Mouse (Mus musculus) gastrocnemius, adult 8-10 months (tissue): ENCODE results near the gene Lurap1. TPM values are rescaled to one million over a fixed set of nuclear protein-coding genes. Genes with fewer than 3 reads are reported as not detected.

Experiments
- DNase-seq, 2 experiments: peaks; one replicate each; pipeline ENCODE4 v3.0.0; 2022; ENCODE audit warnings: low spot score in 2 of 2
- total RNA-seq, 4 experiments: library from RNA; stranded (reverse); gene quantifications; 2 replicates each; pipeline ENCODE4 v1.2.4; 2022

Gene Lurap1
- 1 to 10 TPM; 4.4 to 7.7 (median 6.9) TPM for total RNA-seq

DNA sequence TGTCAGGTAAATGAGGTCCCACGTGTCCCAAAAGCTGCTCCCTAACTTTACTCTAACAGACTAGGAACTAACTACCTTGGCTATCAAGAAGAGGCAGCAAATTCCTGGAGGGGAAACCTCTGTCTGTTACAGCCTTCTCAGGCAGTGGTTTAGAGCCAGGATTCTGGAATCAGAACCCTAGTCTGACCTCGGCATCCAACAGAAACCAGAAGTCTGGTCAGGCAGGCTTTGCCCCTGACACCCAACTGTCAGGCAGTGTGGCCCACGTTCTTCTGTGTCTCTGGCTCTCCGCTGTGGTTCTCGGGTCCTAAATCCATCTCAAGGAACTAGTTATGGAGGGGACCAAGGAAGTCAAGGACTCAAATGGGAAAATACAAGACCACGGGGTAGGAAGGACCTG lies at the start of gene Lurap1:
Lurap1 (minus strand) TSS at position 101 of the 400 bp plus-strand sequence.
- DNase-seq = no peak

DNA sequence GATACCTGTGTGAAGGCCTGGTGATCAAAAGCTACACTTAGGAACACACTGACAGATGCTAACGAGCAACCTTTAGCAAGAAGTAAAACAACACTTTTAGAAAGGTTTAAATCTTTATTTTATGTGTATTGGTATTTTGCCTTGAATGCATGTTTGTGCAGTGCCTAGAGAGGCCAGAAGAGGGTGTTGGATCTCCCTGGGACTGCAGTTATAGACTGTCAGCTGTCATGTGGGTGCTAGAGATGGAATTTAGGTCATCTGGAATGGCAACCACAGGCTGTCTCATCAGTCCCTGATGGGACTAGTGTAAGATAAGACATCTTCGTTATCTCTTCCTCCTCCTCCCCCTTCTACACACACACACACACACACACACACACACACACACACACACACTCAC lies 47.3 kb upstream of the Lurap1 start:
- no peak for DNase-seq

DNA sequence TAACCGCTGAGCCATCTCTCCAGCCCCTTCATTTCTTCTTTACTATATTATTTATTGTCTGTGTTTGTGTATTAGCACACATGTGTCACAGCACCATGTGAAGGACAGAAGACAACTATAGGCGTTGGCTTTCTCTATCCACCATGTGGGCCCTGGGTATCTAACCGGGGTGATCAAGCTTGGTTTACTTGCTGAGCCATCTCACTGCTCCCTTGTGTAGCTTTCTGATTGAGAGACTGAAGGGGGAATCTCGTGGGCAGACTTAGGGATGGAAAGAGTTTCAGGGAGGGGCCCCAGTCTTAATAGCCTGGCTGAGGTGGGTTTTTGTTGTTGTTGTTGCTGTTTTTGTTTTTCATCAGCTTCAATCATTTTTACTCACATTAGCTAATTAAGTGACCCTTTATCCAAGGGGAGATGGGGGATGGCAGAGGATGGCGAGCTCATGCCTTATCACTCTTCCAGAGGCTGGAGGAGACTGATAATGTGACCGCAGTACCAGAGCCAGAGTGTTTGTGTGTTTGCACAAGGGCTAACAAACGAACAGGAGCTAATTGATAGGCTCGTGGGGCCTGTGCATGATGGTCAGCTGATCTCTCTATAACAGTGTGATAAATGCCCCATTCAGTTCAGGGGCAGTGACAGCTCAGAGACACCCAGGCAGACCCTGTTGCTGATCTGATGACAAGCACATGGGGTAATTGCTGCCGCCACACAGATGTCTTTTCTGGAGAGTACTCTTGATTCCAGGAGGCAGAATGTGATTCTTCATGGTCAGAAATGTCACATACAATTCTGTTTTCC lies 42.6 kb upstream of the Lurap1 start:
- no peak for DNase-seq

DNA sequence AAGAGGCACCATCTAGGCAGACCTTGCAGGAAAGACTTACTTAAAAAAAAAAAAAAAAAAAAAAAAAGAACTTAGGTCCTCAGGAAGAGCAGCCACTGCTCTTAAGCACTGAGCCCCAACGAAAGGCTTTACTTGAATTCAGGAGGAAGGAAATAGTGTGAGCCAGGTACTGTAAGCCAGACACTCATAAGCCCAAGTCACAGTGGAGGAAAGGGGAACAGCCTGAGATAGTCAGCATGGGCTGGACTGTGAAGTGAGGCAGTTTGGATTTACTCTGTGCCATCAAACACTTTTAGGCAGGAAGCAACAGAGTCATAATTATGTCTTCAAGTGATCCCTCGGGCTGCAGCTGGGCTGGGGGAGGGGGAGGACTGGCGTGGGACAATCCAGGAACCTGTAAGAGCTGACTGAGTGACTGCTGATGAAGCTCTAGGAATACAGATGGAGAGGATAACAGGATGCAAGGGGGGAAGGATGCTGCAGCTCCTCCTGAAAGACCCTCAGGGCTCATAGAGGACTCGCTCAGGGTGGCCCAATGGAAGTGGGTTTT lies 41.2 kb upstream of the Lurap1 start:
- DNase-seq = no peak

DNA sequence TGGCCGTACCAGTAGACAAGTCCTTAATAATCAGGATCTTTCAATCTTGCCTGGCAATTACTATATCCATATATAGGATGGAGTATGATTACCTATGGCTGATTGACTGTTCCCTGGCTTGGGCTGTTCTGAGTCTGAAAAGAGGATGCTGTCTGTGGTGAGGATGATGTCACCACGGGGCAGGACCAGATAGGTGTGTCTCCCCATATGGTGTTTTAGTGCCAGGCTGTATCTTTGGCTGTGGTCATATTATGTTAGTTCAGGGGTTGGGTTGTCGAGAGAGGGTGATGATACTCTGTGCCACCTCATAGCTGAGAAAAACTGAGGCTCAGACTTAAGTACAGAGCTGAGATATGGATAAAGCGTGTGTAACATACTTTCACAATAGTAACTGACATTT lies 33.9 kb upstream of the Lurap1 start:
- no peak for DNase-seq

DNA sequence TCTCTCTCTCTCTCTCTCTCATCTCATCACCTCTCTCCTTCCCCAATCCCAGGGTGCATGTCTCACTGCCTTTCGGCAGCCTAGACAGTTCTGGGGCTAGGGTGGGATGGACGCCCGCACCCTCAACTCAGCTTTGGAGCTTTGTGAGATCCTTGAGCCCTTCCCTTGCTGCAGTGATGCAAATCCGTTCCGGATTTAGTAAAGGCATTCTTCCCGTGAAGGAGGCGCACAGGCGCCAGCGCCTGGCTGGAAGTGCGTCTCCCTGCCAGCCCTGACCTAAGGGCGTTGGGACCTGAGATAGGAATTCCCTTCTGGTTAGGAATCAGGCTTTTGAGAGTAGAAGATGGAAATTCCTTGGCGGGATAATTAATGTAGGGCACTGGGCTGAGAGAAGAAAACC lies 31.6 kb upstream of the Lurap1 start:
- DNase-seq = no peak

DNA sequence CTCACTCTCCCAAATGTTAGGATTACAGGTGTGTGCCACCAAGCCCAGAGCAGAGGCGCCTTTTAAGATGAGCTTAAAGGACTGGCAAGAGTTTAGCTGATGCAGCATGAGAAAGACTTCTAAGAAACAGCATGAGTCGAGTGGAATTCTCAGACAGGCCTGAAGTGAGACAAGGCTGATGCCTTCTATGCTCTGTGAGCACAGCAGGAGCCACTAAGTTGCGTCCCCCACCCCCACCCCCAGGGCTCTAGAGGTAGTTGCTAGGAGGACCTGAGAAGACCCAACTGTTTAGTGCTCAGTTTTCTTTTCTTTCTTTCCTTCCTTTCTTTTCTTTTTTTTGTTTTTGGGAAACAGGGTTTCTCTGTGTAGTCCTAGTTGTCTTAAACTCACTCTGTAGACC lies 30.9 kb upstream of the Lurap1 start:
- no peak for DNase-seq

DNA sequence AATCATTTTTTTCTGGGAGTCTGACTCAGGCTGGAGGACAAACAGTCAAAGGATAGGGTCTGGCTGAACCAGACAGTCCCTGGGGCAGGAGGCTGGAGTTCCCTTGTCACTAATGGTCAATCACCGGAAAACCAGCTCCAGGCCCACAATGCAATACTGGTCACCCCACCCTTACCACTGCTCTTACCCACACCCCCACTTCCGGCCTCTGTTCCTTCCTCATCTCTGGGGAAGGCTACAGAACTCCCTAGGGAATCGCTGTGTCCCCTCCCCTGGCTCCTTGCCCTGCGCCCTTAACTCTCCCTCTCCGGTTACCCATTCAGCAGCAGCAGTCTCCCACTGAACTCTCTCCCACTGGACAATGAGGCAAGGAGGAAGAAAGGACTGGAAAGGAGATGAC lies 26.0 kb upstream of the Lurap1 start:
- DNase-seq = peak; percentile 44 to 52

DNA sequence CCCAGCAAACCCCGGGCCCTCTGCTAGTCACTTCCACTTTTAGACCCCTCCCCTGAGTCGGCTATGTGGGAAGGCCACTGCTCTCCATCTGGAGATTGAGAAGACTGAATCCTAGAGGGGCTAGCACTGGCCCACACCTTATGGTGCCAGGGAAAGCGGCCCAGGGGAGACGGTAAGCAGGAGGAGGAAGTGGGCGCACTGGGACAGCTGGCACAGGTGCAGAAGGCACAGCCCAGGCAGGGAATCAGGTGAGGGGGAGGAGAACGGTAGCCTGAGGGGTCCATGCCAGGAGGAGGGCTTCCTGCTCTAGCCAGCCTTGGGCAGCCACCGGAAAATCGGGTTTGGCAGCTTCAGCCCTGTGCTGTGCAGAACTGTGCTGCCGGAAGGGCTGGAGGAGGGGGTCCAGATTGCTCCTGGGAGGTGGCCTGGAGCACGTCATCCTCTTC lies 25.4 kb upstream of the Lurap1 start:
- peak in 1 of 2 experiments; percentile 13 for DNase-seq

DNA sequence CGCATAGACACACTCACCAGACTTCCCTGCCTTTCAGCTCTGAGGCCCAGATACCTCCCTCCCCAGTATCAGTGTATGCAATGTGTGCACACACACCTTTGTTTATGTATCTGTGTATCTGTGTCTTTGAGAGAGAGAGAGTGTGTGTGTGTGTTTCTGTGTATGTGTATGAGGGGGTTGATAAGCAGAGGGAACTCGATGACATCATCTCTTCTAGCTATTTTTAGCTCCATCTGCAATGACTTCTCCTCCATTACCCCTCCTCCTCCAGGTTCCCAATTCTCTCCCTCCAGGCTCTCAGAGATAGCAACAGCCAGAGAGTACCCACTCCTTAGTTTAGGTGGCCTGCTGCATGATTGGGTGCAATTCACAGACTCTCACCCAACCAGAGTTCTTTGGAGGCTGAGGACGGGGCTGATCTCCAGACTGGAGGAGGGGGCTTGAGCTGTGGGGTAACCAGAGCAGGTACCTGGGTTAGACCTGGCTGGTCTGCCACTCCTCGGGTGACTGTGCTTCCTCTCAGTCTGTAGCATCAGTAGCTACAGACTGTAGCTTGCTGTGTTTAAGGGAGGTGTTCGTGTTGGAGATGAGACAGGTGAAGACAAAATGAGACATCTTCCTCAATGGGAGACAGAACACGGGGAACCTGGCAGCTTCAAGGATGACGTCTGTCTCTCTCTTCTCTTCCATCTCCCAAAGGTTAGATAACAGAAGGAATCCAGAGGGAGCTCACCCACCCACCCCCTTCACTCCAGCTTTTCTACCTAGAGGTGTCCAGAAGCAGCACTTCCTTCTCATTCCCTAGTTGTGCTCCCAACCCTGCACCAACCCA lies 24.8 kb upstream of the Lurap1 start:
- no peak for DNase-seq

DNA sequence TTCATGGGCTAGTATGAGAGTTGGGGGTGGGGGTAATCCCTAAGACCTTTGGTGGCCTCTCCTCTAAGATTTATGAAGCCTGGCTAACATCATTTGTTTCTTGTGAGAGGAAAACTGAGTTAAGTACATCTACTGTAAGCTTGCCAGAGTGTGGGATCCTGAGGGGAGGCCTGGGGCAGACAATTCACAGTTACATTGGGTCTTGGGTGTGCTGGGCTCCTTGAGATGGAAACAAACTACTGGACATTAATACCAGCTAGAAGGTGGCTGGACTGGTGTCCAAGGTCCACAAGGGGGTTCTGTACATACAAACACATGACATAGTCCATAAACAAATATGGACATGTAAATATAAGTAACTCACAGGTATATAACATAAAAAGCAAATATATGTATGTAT lies 24.0 kb upstream of the Lurap1 start:
- DNase-seq = no peak

DNA sequence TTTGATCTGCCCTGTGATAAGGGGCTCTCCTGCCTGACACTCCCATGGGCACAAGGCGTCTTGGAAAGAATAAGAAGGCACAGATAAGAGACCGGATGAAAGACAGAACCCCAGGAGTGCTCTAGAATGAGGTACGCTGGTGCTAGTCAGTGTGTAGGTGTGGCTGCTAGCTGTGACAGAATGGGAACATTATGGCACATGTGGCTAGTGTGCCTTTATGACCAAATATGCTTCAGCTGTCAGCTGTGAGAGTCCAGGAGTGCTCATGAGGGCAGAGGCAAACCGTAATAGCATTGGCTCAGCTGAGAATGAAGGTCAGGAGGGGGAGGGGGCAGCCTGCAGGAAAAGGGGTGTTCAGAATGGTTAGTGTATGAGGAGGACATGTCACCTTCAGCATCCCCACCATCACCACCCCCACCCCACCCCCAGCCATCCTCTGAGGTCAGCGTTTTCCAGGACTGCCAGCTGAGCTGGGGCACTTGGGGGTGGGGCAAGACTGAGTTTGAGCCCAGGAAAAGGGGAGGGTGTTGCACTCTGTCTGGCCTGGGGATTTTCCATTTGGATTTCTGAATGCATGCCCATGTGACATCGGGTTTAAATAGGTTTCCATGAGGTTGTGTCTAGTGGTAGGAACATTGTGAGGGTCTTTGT lies 23.5 kb upstream of the Lurap1 start:
- DNase-seq = no peak

DNA sequence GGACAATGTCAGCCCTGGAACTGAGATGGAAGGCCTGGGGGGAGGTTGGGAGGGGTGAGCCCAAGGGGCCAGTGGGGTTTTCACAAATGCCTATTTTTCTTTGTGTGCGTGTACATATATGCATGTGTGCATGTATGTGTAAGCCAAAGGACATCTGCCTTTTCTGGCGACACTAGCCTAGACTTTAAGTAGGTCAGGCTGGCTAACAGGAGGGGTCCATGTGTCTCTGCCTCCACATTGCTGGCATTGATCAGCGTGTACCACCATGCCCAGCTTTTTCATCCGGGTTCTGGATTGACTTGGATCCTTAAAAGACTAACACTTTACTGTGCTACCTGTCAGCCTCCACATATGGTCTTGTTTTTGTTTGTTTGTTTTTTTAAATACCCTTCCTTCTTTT lies 22.6 kb upstream of the Lurap1 start:
- no peak for DNase-seq

DNA sequence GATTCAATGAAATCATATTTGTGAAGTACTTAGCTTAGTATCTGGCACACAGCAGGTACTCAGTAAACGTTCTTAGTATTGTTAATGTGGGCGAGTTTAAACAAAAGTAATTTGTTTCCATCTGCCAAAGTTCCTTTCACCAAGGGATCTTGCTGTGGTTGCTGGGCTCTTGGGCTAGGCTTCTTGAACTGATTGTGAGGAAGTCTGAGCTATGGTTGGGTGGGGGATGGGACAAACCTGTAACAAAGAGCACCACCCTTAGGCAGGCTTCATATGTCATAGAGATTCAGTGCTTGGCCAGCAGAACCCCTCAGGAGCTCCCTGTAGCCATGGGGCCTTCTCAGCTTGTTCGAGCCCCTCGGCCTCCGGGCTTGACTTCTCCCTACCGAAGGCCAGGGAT lies 21.9 kb upstream of the Lurap1 start, which contains the start of the genes 1700042G07Rik and Gm49337:
1700042G07Rik (plus strand) TSS at position 301 of the 400 bp plus-strand sequence.
Gm49337 (plus strand) TSS at position 313 of the 400 bp plus-strand sequence.
- DNase-seq = no peak

DNA sequence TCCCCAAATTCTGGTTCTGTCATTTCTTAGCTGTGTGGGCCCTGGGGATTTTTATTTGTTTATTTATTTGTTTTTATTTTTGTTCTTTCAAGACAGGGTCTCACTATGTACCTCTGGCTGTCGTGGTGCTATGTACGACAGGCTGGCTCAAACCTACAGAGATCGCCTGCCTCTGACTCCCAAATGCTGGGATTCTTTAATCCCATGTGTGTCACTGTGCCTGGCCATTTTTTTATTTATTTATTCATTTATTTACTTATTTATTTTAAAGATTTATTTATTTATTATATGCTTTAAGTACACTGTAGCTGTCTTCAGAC lies 18.2 kb upstream of the Lurap1 start:
- no peak for DNase-seq

DNA sequence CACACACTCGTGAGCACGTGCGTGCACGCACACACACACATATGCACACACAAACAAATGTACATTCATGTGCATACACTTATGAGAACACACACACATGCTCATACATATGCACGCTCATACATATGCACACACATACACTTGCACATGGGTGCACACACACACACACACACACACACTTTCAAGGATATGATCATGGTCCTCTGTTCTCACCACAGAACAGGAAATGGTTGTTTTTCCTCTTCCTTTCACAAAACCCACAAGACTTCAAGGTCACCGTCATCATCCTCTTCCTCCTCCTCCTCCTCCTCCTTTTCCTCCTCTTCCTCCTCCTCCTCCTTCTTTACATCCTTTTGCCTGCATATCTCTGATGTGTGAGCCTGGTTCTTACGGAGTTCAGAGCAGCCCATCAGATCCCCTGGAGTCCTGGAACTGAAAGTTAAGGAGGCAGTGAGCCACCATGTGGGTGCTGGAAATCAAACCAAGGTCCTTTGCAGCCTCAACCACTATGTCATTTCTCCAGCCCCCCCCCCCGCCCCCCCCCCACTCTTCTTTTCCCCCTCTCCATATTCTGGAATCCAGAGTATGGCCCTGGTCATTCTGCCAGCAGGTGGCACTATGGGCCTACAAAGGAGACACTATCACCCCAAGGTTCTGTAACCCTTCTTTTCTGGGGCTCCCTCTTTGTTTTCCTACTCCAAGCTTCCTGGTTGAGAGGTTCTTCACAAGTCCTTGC lies 17.6 kb upstream of the Lurap1 start:
- peak in 1 of 2 experiments; percentile 44 for DNase-seq

DNA sequence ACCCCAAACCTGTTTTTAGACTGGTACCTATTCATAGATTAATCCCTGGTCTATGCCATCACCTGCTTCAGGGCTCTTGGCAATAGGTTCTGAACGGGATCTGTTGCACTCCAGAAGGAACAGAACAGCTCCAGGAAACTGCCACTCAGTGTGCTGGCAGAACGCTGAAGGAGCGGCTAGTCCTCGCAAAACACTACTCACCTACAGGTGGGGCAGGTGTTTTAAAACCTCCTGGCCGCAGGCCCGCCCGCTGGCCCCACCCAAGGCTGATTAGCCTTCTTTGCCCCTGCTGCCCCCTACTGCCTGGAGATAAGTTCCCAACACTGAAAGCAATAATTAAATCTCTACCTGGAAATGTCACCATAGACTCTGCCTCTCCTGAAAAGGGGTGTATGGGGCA lies 16.3 kb upstream of the Lurap1 start, which contains the start of gene Tspan1:
Tspan1 (minus strand) TSS at position 198 of the 400 bp plus-strand sequence.
- DNase-seq = no peak

DNA sequence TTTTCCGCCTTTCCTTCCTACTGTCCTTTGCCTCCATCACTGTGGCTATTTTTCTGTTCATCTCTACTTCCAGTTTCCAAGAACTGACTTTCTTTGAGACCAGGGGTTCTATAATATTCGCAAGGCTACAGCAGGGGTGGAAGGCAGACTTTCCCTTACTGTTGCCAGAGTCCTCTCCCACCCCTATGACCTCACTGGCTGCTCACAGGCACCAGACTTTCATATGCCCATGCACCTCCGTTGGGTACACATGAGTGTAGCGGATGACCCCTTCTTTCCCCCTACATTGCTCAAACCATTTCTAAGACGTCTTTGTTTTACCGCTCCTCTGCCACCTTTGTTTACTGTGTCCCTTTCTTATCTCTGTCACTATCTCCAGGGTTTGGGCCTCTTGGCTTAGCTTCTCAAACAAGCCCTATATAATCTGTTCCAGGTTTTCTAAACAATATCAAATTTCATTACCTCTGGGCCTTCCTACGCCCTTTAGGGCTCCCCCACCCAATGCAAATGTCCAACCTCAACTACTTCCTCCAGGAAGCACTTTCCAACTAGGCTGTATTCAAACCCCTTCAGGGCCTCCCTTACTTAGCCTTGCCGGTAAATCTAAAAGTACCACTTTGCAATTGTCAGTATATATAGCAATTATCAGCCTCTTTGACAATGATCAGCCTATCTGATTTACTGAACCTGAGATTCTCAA lies 14.7 kb upstream of the Lurap1 start:
- DNase-seq = no peak

DNA sequence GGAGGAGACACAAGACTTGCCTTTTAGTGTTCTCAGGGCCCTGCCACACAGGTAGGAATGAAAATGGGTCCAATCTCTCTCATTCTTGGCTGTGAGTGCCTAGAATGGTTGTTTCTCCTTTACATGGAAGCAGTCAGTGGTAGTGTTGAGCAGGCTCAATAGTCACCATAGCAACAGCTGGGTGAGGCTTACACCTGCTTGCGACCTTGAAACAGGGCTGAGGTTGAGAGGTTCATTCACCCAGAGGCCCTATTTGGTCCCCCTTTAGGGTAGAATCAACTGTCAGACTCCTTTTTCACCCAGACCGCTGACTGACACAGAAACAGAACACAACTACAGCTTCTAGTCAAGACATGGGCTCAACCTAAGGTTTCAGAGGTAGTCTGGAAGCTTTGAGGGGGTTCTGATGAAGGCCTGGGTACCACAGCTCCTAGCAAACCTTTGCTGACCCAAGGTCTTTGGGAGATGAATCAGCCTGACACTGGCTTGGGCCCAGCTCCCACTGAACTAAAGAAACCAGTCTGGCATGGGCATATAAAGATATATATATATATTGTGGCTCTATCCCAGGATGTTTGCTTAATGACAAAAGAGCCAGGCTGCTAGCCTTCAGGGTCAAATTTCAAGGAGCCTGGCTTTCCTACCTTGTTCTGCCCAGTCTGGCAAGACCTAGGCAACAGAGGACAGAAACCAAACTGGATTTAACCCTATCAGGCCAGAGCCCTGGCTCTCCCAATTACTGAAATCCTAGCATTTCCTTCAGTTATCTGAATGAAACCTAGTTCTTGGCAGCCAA lies 13.8 kb upstream of the Lurap1 start:
- no peak for DNase-seq
